Mouse (Mus musculus) heart, postnatal 10 days (tissue): ENCODE data around the gene Gpr142. TPM values are rescaled to one million over a fixed set of nuclear protein-coding genes. Genes with fewer than 3 reads are reported as not detected.

Source experiments
- DNase-seq, 2 experiments: peaks; one replicate each; pipeline ENCODE4 v3.0.0; 2021
- intact Hi-C: fragments of 180-260 bp; cut with DNase I; formaldehyde crosslinking; loops from one replicate; pipeline ENCODE4 v1.15.1; 2025
- total RNA-seq, 2 experiments: library from RNA; stranded (reverse); gene quantifications; 2 replicates each; pipeline ENCODE4 v1.2.3; 2021

Gpr142 gene
- total RNA-seq, 2 experiments from 2014 or later, result not detected

DNA sequence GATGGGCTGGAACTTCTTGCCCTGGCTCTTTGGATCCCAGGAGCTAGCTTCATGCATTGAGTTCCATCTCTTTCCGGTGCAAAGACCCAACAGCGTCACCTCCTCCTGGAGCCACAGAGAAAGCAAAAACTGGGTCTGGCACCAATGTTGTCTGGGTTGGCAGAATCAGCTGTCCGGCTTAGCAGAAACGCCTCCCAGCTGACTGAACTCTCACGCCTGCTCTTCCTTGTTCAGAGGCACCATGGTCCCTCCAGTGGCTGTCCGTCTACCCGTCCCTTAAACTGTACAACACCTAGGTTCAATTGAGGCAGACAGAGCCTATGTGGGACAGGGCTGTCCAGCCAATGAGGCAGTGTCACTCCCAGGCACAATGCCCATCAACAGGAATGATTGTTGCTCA is 1.5 kb upstream of the Gpr142 start:
- intact Hi-C loops, result no loop called here
- no peak for DNase-seq

DNA sequence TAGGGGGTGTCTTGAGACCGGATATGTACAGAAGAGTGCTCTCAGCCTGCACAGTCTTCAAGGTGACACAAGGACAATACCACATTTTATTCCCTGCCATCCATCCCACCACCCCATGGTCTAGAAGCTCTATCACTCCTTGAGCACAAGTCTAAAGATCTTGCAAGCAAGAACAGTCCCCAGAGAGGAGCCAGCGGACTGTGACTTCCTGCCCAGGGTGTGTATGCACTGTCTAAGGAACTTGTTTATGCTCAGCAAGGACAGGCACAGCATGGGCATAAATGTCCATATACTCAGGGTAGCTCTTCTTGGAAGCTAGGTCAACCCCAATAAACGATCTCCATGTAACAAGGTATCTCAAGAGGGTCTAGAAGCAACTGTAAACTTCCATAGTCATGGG is 743 bp upstream of the Gpr142 start:
- intact Hi-C loops, result no loop called here
- DNase-seq, result no peak

DNA sequence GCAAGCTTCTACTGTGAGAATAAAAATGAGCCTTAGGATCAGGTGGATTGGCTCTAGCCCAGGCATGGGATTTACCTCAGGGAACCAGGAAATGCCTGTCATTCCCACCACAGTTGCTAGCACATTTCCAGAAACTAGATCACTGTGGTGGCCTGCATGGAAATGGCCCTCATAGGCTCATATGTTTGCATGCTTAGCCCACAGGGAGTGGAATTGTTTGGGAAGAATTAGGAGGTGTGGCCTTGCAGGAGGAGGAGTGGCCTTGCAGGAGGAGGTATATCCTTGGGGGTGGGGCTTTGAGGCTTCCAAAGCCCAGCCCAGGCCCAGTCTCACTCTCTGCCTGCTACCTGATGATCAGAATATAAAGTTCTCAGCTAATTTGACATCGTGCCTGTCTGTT is 3.2 kb downstream of the Gpr142 start:
- intact Hi-C loops, result loop anchor here (10.0 kb wide), 1 partner anchor 253 kb away; no protein-coding TSS in a partner anchor
- DNase-seq, result no peak

DNA sequence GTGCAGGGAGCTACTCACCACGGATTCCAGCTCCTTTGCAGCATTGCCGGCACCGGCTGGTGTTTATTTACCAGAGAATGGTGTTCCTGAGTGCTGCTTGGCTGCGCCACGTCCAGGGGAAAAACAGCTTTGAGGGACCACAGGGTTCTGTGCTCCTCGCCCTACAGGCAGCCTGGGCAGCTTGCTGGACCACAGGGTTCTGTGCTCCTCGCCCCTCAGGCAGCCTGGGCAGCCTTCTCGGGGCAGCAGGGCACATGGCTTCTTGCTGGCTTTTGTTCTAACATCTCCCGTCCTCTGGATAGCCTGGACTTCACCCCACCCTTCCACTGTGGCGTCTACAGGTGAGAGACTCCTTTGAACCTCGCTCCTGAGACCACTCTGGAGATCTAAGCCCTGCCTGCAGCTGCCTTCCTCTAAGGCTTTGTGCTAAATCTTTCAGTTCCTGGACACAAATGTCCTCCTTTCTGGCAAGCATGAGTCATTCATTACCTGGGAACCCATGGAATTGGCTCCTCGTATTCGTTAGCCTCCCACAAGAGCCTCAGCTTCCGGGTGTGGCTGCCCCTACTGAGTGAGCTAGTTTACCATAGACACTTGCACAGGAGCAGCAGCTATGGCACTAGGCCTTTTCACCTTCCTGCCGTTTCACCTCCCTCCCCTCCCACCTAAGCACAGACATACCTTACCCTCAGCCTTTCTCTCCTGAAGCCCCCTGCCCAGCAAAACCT is 4.0 kb downstream of the Gpr142 start:
- no peak for DNase-seq
- intact Hi-C loops, result loop anchor here (10.0 kb wide), 1 partner anchor 252 kb away; no protein-coding TSS in a partner anchor

DNA sequence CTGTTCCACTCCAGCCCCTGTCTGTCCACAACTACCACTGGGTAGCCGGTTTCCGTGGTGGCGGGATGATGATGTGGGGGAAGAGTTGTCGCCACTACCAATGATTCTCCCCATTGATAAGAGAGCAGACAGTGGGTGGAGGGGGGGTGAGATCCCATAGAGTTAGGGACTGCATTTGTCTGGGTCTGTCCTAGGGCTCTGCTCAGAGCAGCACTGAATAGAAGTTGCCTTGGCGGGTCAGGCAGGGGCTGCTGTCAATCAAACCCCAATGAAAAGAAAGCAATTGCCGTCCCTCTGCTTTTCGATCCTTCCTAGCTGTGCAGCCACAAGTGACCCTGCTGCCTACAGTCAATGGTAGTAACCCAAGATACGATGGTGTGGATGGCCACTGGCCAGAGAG is 5.3 kb downstream of the Gpr142 start:
- intact Hi-C loops, result loop anchor here (10.0 kb wide), 1 partner anchor 251 kb away; no protein-coding TSS in a partner anchor
- DNase-seq, result no peak

DNA sequence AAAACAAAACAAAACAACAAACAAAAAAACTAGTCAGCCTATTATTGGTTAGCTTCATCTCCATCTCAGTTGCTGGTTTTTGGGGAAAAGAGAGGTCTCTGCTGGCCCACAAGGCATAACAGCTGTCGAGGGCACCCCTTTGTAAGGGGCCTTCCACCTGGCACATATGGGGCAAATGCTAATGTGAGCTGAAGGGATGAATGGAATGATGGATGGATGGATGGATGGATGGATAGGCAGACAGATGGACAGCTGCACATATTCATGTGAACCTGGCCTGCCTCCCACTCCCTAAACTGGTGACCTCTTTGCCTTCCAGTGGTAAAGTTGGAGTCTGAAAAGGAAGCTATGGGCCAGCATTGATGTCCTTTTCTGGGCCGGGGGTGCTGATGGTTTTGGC is 8.3 kb downstream of the Gpr142 start:
- intact Hi-C loops, result loop anchor here (10.0 kb wide), 1 partner anchor 248 kb away; no protein-coding TSS in a partner anchor
- no peak for DNase-seq

DNA sequence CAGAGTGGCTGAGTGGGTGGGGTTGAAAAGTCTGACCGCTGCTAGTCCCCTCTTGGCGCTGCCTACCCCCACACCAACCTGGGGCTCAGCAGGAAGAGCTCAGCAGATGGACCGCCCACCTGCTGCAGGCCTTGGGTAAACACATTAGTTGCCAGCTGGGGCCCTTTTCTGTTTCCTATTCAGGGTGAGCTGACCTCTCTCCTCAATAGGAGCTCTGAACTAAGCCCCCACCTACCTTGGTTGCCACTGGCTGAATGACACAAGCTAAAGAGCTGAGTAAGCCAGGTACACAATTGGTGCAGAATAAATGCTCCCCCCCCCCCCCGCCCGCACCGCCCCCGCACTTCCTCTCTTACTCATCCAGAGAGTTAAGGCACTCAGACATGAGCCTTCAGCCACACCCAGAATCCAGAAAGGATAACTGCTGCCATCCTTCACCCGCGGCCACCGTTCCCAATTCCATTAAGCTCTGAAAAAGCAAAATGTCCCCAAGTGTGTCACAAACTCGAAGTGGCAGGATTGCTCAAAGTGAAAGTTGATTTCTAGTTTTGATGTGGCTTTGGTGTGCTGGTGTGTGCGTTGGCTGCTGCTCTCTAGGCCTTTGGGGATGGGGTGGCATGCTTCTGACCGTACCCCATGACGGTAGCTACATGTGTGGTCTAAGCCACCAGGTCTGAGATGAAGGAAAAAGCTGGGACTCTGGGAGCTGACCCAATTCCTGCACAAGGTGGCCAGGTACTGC is 9.1 kb downstream of the Gpr142 start:
- DNase-seq, result no peak
- intact Hi-C loops, result loop anchor here (10.0 kb wide), 1 partner anchor 247 kb away; no protein-coding TSS in a partner anchor

DNA sequence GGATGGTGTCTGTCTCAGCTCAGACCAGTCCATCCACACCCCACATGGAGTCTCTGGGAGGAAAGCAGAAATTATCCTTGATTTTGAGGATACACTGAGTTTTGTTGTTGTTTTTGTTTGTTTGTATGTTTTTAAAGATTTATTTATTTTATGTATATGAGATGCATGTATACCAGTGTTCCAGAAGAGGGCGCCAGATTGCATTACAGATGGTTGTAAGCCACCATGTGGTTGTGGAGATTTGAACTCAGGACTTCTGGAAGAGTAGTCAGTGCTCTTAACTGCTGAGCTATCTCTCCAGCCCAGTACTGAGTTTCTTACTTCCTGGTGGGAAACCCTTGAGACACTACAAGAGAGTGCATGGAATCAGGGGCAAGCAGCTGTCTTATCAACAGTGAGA is 10.6 kb downstream of the Gpr142 start:
- intact Hi-C loops, result loop anchor here (10.0 kb wide), 1 partner anchor 245 kb away; no protein-coding TSS in a partner anchor

DNA sequence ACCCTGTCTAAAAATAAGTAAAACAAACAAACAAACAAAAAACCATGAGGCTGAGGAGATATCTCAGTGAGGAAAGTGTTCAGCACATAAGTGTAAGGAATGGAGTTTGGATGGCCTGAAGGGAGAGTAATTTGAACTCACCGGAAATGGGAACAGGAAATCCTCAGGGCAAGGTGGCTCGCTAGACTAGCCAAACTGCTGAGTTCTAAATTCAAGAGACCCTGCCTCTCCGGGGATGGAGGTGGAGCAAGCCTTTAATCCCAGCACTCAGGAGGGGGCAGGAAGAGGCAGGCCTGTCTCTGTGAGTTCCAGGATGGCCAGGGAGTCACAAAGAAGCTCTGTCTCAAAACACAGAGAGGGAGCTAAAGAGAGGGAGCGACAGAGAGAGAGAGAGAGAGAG is 11.6 kb downstream of the Gpr142 start:
- intact Hi-C loops, result no loop called here
- no peak for DNase-seq

More for the DNA sequence above, 10.6 kb downstream of the Gpr142 start:
- no peak for DNase-seq

DNA sequence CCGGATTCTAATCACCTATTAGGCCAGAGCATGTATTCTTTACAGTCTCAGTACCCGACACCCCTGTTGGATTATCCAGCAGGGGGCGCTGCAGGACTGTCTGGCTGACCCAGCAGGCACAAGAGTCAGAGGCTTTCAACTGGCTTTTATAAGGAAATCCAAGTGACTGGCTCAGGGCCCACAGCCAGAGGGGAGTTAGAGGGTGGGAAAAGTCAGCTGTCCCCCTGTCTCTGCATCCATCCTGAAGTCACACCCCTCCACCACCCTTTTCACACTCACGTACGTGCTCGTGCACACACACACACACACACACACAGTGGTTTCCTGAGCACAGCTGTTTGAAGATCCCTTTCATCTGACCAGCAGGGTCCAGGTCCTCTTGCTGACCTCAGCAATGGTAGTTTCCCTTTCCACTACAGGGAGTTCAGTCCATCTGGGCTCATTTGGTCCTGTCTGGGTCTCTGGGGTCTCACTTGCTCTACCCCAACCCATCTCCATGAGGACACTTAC is 14.1 kb downstream of the Gpr142 start:
- DNase-seq, result peak; percentile 91 to 97
- intact Hi-C loops, result loop anchor here (1.0 kb wide), 2 partner anchors 65 to 101 kb away; no protein-coding TSS in a partner anchor

DNA sequence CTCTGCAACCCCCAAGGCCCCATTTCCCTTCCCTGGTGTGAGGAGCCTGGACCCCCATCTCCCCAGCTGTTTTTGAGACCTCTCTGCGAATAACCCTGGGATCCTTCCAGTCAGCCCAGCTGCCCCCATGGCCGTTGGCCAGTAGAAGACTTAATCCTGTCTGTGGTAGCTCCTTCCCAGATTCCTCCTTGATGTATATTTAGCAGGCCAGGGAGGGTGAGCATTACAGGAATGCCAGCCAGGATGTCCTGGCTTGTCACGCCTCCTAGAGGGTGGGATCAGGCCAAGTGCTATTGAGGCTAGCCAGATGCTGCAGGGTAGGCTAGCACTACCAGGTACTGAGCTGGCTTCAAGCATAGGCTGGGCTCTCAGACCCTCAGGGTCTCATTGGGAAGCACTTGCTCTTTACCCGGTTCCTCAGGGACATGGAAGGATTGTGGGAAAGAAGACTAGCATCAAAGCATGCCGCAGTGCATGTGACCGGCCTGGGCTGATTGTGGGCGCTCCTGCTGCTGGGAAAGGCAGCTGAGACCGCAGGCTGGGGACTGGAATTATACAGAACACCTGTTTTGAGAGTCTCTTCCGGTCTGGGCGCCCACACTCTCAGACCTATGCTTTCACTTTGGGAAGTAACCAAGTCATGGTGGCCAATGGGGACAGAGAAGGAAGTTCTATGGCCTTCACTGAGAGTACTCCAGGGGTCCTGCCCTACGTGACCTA is 16.3 kb downstream of the Gpr142 start:
- intact Hi-C loops, result no loop called here
- DNase-seq, result no peak

DNA sequence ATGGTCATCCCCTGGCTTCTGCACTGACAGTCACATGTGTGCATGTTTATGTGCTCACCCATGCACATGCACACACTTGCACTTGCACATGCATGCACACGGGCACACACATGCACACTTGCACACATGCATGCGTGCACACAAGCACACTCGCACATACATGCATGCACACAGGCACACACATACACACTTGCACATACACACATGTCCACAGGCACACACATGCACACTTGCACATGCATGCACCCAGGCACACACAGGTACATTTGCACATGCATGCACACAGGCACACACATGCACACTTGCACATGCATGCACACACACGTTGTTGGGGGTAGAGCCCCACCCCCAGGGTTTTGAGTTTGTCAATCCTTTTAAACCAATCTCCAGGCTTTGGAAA is 18.2 kb downstream of the Gpr142 start:
- intact Hi-C loops, result no loop called here
- no peak for DNase-seq

DNA sequence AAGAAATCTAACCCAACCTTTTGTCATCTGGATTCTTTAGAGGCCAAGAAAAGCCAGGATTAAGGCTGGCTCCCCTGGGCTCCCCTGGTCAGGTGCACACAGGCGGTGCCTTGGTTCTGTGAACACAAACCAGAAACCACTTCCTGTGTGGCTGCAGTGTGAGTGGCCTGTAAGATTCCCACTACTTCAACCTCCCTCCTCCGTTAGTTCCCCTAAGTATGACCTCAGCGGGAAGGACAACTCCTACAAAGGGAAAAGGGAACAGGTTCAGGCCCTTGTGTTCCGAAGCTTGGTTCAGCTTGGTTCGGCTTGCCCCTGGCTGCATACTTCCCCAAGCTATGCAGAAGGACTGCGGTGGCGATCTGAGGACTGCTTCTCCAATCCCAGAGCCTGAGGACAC is 19.5 kb downstream of the Gpr142 start:
- intact Hi-C loops, result no loop called here
- peak in 1 of 2 experiments; percentile 5 for DNase-seq

DNA sequence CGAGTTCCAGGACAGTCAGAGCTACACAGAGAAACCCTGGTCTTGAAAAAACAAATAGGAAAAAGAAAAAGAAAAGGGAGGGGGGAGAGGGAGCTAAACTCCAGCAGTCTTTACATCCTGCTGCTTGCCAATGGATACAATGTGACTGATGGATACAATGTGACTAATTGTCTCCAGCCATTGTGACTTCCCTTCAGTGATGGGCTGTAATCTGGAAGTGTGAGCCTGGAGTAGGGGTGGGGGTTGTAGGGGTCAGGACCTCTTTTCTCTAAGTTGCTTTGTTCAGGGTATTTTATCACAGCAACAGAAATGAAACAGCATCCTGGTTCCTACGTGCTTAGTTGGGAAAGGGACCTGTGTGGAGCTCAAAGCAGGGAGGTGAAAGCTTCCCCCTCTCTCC is 20.4 kb downstream of the Gpr142 start:
- intact Hi-C loops, result no loop called here
- DNase-seq, result no peak

DNA sequence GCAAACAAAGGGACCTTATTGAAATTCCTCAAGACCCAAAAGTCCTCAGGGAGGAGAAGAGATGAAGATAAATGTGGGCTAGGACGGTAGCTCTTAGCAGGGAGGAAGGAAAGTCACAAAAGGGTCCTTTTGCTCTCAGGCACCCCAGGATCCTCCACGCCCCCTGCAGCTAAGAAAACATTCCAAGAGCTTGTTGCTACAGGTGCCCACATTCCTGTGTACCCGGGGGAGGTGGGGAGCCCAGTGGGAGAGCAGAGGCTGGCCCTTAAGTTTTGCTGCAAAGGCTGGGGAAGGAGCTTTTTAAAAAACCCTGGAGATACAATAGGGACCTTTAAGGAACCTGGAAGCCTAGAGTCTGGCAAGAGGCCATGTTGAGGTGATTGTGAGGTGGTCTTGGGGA is 21.7 kb downstream of the Gpr142 start:
- no peak for DNase-seq
- intact Hi-C loops, result no loop called here

DNA sequence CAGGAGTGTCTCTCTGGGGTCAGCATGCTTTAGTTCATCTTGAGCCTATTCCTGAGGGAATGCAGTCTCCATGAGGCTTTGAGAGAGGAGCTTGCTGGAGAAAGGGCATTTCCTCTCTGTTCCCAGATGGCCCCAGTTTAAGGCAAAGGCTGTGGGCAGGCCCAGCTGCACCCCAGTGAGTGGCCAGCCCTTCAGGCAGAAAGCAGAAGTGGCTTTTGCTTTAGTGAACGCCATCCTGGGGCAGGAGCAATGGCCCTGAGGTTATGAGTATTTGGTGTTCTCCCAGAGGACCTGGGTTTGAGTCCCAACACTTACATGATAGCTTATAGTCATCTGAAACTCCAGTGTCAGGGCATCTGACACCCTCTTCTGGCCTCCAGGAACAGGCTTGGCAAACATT is 22.6 kb downstream of the Gpr142 start:
- no peak for DNase-seq
- intact Hi-C loops, result no loop called here

DNA sequence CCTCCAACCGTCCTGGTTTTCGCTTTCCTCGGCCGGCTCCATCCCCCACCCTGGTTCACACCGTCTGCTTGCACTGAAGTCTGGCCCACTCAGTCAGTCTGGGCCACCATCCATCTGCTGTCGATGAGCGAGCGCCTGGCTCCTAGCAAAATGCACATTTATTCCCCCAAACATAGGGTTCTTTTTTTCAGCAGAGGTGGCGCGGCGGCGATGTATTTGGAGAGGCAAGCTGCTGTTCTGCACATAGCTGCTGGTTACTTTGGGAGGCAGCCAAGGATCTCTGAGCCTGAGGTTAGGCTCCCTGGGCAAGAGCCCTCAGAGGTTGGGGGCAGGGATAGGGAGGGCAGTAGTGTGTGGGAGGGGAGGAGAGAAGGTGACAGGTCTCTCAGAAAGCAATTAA is 24.0 kb downstream of the Gpr142 start:
- peak; percentile 36 to 48 for DNase-seq
- intact Hi-C loops, result no loop called here

DNA sequence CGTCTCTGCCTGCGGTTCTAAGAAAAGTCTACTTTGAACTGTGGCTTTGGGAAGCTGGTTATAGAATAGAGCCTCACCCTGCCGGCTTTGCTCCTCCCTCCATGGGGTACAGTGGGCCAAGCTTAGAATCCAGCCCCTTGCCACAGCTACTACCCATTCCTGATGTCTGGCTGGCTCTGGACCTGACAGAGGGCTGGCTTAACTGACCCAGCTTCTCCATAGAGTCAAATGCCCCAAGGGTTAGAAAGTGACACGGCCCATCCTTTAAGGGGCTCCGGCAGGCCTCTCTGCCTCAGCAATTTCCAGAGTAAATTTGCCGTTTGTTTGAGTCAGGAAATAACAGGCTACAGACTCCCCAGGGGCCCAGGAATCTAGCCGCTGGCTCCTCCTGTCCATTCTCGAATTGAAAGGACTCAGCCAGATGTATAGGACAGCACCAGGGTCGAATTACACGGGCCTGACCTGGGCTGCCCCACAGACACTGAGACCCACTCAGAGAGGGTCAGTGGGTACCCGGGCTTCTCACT is 24.5 kb downstream of the Gpr142 start:
- intact Hi-C loops, result no loop called here
- DNase-seq, result no peak

DNA sequence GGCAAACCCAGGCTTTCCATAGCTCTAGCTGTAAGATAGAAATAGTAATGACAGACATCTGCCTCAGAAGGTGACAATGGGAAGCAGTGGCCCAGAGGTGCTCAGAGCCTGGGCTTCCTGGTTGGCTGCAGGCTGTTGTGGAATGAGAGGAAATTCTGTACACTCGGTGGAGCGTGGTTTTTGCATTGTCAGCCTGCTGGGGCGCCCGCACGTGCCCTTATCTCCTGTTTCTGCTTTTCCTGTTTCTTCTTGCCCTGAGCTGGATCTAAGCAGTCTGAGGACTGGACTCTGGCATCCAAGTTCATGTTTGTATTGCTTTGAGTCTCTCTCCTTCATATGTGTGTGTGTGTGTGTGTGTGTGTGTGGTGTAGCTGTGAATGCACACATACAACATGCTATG is 28.0 kb downstream of the Gpr142 start:
- intact Hi-C loops, result no loop called here
- DNase-seq, result no peak
